Mouse (Mus musculus) brown adipose tissue, adult 24 weeks (tissue): Measurements from ENCODE around the gene Pigx. TPM values are rescaled to one million over a fixed set of nuclear protein-coding genes. Genes with fewer than 3 reads are reported as not detected.
"Not testable (repeated sequence)": the region's sequence is repeated elsewhere in the genome, so short reads cannot be mapped to it uniquely, and the experiment has no call there.

Source experiments
- H3K27ac ChIP-seq: fragments of 200-500 bp; replicated peaks from 2 replicates; pipeline ENCODE4 v1.5.1; 2012; ENCODE audit warnings: low read depth, mild to moderate bottlenecking, low read length
- H3K4me1 ChIP-seq: fragments of 200-500 bp; 2 replicates; pipeline ENCODE4 v1.6.1; 2012; ENCODE audit warnings: low read length, mixed read lengths; ENCODE audit not compliant: control insufficient read depth, insufficient read depth, insufficient read length
- H3K4me3 ChIP-seq: fragments of 200-500 bp; 2 replicates; pipeline ENCODE4 v1.5.1; 2012; ENCODE audit warnings: low read depth, mild to moderate bottlenecking, low read length, moderate library complexity; ENCODE audit not compliant: insufficient read depth
- polyA plus RNA-seq: library from polyadenylated mRNA; stranded (reverse); fragments of >200 nt; gene quantifications from 2 replicates; pipeline ENCODE4 v1.2.4, GENCODE M21; 2012; ENCODE audit not compliant: missing spikeins, insufficient read depth, insufficient read length

Gene Pigx
- polyA plus RNA-seq, 1 experiment, result 38.3 TPM

DNA sequence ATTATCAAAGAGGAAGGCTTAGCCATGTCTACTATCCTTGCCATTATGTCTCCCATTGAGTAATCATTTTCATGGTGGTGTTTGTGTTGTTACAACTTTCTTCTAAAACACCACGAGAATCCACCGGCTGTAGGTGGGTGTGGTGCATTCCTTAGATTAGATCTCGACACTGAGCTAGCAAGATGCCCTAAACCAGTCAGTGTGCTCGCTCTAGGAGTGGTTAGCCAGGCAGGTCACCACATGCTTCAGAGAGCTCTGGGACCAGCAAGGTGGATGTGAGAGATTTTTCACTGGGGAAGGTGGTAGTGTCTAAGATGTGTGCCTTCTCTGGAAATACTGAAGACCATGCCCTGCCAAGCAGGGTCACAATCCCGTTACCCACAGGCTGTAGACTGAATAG lies 16.6 kb upstream of the Pigx start:
- H3K4me1 ChIP-seq, result peaks cover 3% of the 10 kb centered on the region; the same call in 1 of the 2 replicates
- H3K4me3 ChIP-seq, result no peak overlapping the region
- H3K27ac ChIP-seq, result no peak overlapping the region

GRCm38 (mm10) chr16:32115781-32116180 lies 16.2 kb upstream of the Pigx start:
- peaks cover 3% of the 10 kb centered on the region; the same call in 1 of the 2 replicates for H3K4me1 ChIP-seq
- H3K27ac ChIP-seq, result no peak overlapping the region
- no peak overlapping the region for H3K4me3 ChIP-seq

- H3K4me1 ChIP-seq, result peaks cover 3% of the 10 kb centered on the region; the same call in 1 of the 2 replicates
- H3K27ac ChIP-seq, result peak overlapping the region; percentile 79
- H3K4me3 ChIP-seq, result no peak overlapping the region
These were observed 15.6 kb upstream of the Pigx start for GRCm38 (mm10) chr16:32114968-32115695.

GRCm38 (mm10) chr16:32114406-32114805 lies 14.9 kb upstream of the Pigx start:
- H3K27ac ChIP-seq, result peak overlapping the region; percentile 79
- no peak overlapping the region for H3K4me3 ChIP-seq
- H3K4me1 ChIP-seq, result peaks cover 3% of the 10 kb centered on the region; the same call in 1 of the 2 replicates

DNA sequence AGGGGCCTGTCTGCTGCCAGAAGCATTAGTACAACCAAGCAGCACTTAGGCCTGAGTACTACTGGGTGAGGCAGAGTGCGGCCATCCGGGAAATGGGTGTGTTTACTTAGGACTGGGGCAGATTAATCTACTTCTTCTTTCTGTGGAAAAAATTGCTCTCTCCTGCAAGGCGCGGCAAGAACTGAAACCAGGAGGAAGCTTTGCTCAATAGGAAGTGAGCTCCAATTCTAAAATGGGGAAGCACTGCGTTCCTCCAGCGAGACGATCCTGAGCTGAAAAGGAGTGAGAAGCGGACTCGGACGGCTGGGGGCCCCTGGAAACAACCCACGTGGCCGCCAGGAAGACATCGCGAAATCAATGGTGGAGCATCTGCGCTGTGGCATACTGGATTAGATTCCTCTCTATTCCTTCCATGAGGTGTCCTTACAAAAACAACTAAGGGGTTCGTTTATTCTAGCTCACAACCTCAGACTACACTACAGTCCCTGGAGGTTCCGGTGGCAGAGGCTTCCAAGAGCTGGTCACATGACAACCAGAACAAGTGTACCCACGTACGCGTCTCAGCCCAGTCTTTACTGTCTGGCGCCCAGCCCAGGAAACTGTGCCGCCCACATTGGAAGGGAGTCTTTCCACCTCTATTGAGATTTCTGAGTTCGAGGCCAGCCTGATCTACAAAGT lies 14.1 kb upstream of the Pigx start:
- peak overlapping the region; percentile 79 for H3K27ac ChIP-seq
- H3K4me3 ChIP-seq, result peak overlapping the region; percentile 42
- peaks cover 3% of the 10 kb centered on the region; the same call in 1 of the 2 replicates for H3K4me1 ChIP-seq

DNA sequence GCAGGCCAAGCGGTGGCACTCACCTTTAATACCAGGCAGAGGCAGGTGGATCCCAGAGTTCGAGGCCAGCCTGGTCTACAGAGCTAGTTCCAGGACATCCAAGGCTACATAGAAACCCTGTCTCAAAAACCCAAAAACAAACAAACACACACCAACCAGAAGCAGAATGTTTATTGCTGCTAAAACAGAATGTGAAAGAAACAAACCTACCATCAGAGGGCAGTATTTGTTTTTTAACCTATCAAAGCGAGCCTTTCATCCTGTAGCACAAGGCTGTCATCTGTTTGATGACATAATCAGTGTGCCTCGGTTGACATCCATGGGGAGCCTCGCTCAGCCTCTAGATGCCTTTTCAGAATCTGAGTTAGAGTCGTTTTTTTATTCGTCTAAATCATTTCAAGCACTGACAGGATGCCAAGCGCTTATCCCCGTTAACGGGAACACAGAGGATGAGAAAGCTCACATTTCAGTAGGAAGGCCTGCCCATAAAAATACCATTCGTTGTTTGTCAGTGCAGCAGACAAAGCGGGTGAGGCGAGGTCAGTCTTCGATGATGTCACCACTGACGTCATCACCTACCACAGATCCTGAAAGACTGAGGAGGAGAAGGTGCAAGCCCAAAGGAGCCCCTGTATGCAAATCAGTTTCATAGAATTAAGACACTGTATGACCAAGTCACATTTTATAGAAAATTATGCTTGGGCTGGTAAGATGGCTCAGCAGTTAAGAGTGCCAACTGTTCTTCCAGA lies 11.6 kb upstream of the Pigx start:
- Histone ChIP-seq H3K4me1 (peaks cover 3% of the 10 kb centered on the region; the same call in 1 of the 2 replicates), H3K27ac (no peak overlapping the region), H3K4me3 (no peak overlapping the region)

GRCm38 (mm10) chr16:32108578-32108977 lies 9.0 kb upstream of the Pigx start:
- Histone ChIP-seq H3K27ac (no peak overlapping the region), H3K4me3 (no peak overlapping the region), H3K4me1 (no peaks in the 10 kb centered on the region)

DNA sequence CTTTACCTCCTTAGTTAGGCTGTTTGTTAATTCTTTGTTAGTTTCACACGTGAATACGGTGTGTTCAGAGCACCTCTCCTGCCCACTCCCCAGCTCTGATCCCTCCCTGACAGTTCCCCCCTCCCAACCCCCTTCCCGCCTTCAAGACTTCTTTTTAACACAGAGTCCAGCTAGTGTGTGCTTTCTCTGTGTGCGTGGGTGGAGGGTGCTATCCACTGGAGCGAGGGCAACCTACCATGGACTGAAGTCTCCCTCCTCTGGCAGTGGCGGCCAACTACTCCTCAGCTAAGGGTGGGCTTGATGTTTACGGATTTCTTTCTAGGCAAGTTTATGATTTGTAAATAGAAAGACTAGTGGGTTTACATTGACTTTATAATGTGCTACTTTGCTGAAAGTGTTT lies 8.6 kb upstream of the Pigx start:
- Histone ChIP-seq H3K4me3 (no peak overlapping the region), H3K27ac (no peak overlapping the region), H3K4me1 (no peaks in the 10 kb centered on the region)

- Histone ChIP-seq H3K27ac (no peak overlapping the region), H3K4me3 (no peak overlapping the region), H3K4me1 (no peaks in the 10 kb centered on the region)
These were observed 8.0 kb upstream of the Pigx start for GRCm38 (mm10) chr16:32107342-32108045.

DNA sequence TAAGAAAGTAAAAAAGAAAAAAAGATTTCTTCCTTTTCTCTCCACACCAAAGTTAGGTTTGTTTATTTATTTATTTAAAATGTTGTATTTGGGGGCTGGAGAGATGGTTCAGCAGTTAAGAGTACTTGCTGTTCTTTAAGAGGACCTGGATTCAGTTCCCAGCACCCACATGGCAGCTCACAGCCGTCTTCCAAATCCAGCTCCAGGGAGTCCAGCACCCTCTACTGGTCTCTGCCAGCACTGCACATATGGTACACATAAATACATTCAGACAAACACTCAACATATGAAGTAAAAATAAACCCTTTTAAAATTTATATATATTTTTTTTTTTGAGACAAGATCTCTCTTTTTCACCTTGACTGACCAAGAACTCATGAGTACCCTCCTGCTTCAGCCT lies 6.2 kb upstream of the Pigx start:
- H3K27ac ChIP-seq, result no peak overlapping the region
- no peaks in the 10 kb centered on the region for H3K4me1 ChIP-seq
- no peak overlapping the region for H3K4me3 ChIP-seq

GRCm38 (mm10) chr16:32102295-32102694 lies 2.8 kb upstream of the Pigx start:
- Histone ChIP-seq H3K4me3 (no peak overlapping the region), H3K27ac (no peak overlapping the region), H3K4me1 (no peaks in the 10 kb centered on the region)

DNA sequence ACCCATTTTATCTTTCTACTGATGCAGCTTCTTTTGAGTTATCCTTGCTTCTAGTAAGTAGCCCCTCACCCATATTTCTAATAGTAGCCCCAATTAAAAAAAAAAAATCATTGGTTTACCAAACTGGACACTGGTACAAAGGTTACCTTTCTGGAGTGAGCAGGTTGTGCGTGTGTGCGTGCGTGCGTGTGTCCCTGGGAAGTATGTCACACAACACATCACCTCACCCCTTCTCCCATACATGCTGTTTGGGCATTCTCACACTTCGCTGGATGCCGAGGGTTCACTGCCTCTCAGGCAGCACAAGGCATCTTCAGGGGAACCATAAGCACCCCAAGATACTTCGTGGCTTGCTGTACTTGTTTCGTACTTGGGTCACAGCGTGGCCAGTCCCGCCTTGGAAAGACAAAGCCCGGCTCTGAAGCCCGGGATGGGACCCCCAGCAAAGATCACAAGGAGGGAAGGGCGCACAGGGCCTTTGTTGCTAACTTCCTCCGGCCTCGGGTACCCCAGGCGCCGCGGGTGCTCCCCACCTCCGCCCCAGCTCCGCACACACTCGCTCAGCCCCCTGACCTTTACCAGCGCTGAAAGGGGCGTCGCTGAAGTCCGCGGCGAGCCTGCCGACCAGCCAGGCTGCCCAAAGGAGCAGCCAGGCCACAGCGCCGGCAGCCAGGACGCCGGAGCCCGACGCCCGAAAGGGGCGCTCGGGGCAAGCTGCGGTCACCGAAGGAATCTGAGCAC lies 473 bp downstream of the Pigx start:
- Histone ChIP-seq H3K27ac (peak overlapping the region; percentile 31; the same call in 1 of the 2 replicates), H3K4me3 (peak overlapping the region; percentile 89), H3K4me1 (no peaks in the 10 kb centered on the region)

DNA sequence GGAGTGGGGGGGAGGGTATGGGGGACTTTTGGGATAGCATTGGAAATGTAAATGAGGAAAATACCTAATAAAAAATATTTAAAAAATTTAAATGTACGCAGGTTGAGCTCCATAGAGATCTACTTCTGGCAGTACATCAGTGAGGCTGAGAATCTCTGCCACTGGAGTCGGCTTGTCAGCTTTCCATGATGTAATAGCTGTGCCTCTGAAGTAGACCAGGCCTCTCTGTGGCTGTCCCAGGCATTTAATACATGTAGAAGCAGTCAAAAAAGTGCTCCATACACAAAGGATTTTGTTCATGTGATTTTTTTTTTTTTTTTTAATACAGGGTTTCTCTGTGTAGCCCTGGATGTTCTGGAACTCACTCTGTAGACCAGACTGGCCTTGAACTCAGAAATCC lies 1.8 kb downstream of the Pigx start:
- H3K27ac ChIP-seq, H3K4me3 ChIP-seq, H3K4me1 ChIP-seq: not testable (repeated sequence)

GRCm38 (mm10) chr16:32091466-32091865 lies 8.1 kb downstream of the Pigx start:
- no peak overlapping the region for H3K27ac ChIP-seq

More at GRCm38 (mm10) chr16:32091466-32091865, 8.1 kb downstream of the Pigx start:
- no peak overlapping the region for H3K4me3 ChIP-seq
- no peaks in the 10 kb centered on the region for H3K4me1 ChIP-seq
